Mouse (Mus musculus) neutrophil, adult 59 days (primary cell): ENCODE results near the gene Uxs1. TPM values are rescaled to one million over a fixed set of nuclear protein-coding genes. Genes with fewer than 3 reads are reported as not detected.

Source experiments
- total RNA-seq, 2 experiments: library from RNA; stranded (reverse); gene quantifications; 1 replicate in 1 of 2; 2 replicates in 1 of 2; pipeline ENCODE4 v1.2.4; 2023

Gene Uxs1
- 10 to 100 TPM; 12.6 to 19.2 TPM for total RNA-seq

GRCm38 (mm10) chr1:43827763-43828194, at the start of gene Uxs1:
Uxs1 (minus strand) TSS chr1:43827800.

GRCm38 (mm10) chr1:43730491-43730924, 97.1 kb downstream of the Uxs1 start, which contains the start of gene 1500015O10Rik:
1500015O10Rik (plus strand) TSS chr1:43730602.

Other genes with a start within 250 kb of the Uxs1 start
- gene 1500015O10Rik, start 97.2 kb downstream of the Uxs1 start, total RNA-seq = not detected
- 10 to 100 TPM; 40.6 to 44.3 TPM for gene Tpp2, start 105.8 kb upstream of the Uxs1 start, total RNA-seq
- gene Mettl21c, start 192.2 kb upstream of the Uxs1 start, total RNA-seq = not detected
- under 1 TPM in 1 of 2 experiments, not detected in 1; 0.07 TPM for gene Gm8251, start 234.1 kb upstream of the Uxs1 start, total RNA-seq